Mouse (Mus musculus) 3T3-L1 (cell line): Measurements from ENCODE around the gene Ttc8.

Experiments
- DNase-seq: peaks from one replicate; pipeline ENCODE4 v3.0.0-alpha.2; 2015; ENCODE audit warnings: low read depth, low spot score

Gene Ttc8

GRCm38 (mm10) chr12:98972291-98972690 is 51.9 kb downstream of the Ttc8 start:
- no peak for DNase-seq

GRCm38 (mm10) chr12:98973461-98973860 is 53.1 kb downstream of the Ttc8 start:
- no peak for DNase-seq

GRCm38 (mm10) chr12:98974157-98974804 is 53.9 kb downstream of the Ttc8 start:
- DNase-seq, result peak; percentile 38

- DNase-seq, result no peak
Measured at GRCm38 (mm10) chr12:98981081-98981480, 60.7 kb downstream of the Ttc8 start.

GRCm38 (mm10) chr12:98984785-98985184 is 64.4 kb downstream of the Ttc8 start:
- no peak for DNase-seq

- DNase-seq, result peak; percentile 55
Measured at GRCm38 (mm10) chr12:98991076-98991829, 70.9 kb downstream of the Ttc8 start.

GRCm38 (mm10) chr12:98991830-98992216 is 71.4 kb downstream of the Ttc8 start:
- no peak for DNase-seq

- DNase-seq, result peak; percentile 75
Measured at GRCm38 (mm10) chr12:98993736-98994135, 73.4 kb downstream of the Ttc8 start.

- DNase-seq, result peak; percentile 74
Measured at GRCm38 (mm10) chr12:98994366-98994765, 74.0 kb downstream of the Ttc8 start.

- DNase-seq, result peak; percentile 69
Measured at GRCm38 (mm10) chr12:98995881-98996280, 75.5 kb downstream of the Ttc8 start.

- peak; percentile 84 for DNase-seq
Measured at GRCm38 (mm10) chr12:98996581-98996988, 76.2 kb downstream of the Ttc8 start.

GRCm38 (mm10) chr12:98997046-98997445 is 76.7 kb downstream of the Ttc8 start:
- DNase-seq, result no peak

- DNase-seq, result no peak
Measured at GRCm38 (mm10) chr12:98998662-98999428, 78.5 kb downstream of the Ttc8 start.

GRCm38 (mm10) chr12:99000310-99000709 is 79.9 kb downstream of the Ttc8 start:
- DNase-seq, result peak; percentile 13

- DNase-seq, result no peak
Measured at GRCm38 (mm10) chr12:99003046-99003445, 82.7 kb downstream of the Ttc8 start.

- peak; percentile 52 for DNase-seq
Measured at GRCm38 (mm10) chr12:99004752-99005151, 84.4 kb downstream of the Ttc8 start.

- no peak for DNase-seq
Measured at GRCm38 (mm10) chr12:99008786-99009185, 88.4 kb downstream of the Ttc8 start.

GRCm38 (mm10) chr12:99009430-99009829 is 89.1 kb downstream of the Ttc8 start:
- DNase-seq, result no peak

GRCm38 (mm10) chr12:99010044-99010443 is 89.7 kb downstream of the Ttc8 start:
- no peak for DNase-seq

GRCm38 (mm10) chr12:99011161-99011861 is 90.9 kb downstream of the Ttc8 start:
- DNase-seq, result no peak

GRCm38 (mm10) chr12:99015870-99016269 is 95.5 kb downstream of the Ttc8 start:
- DNase-seq, result no peak
